Comparison of ENCODE assay signal across 8 mouse cellular contexts in genomic region chr6:99521641-99522358, GRCm38 (mm10). TPM values are rescaled to one million over a fixed set of nuclear protein-coding genes. Genes with fewer than 3 reads are reported as not detected.
A peak's percentile ranks its signal among the peaks of the same experiment; 100 is the strongest.
DNase-seq lines count a peak whose midpoint lies in the region; ATAC-seq and TF ChIP-seq lines count a peak whose summit lies in the region.

No protein-coding gene starts in this region.

- peak overlapping the region; percentile 98 for H3K4me3 ChIP-seq in cerebellum, adult 2 months (replicated peaks; ENCODE audit: insufficient read depth, low read depth, low read length)
- peak overlapping the region; percentile 64 for H3K4me3 ChIP-seq in forebrain, embryonic 16.5 days (replicated peaks; ENCODE audit: low read length)

- no peak for TF ChIP-seq CTCF in cerebellum, adult 2 months (IDR thresholded peaks at IDR 0.05; ENCODE audit: borderline replicate concordance, insufficient read depth, low read depth, low read length)

- peak; percentile 54 for DNase-seq in MN1 (ENCODE audit: low spot score)
- DNase-seq in cerebellum, adult 2 months: peak; percentile 50 to 67
- DNase-seq in heart, postnatal 4 days: peak; percentile 56
- peak; percentile 40 to 55 for DNase-seq in layer of hippocampus, postnatal 10 days (ENCODE audit: low spot score in 2 of 2)
- DNase-seq in lung, postnatal 14 days: peak; percentile 48
- DNase-seq in ovary, postnatal 10 days (ENCODE audit: low spot score): peak; percentile 41
- DNase-seq in thymus, postnatal 10 days (ENCODE audit: low spot score in 2 of 2): peak; percentile 36 to 46

- H3K4me2 ChIP-seq in forebrain, embryonic 16.5 days (ENCODE audit: low read length): peak overlapping the region; percentile 99

- peak; percentile 21 for ATAC-seq in forebrain, embryonic 16.5 days

- WGBS in cerebellum, adult 2 months: under 1% methylated on average over 64 of the region's 64 CpGs
- WGBS in forebrain, embryonic 16.5 days: 0% methylated on average over 64 of the region's 64 CpGs

- H3K27ac ChIP-seq in cerebellum, adult 2 months (ENCODE audit: insufficient read depth, low read length): peak overlapping the region; percentile 56; the same call in 1 of the 2 replicates
- peak overlapping the region; percentile 98 for H3K27ac ChIP-seq in forebrain, embryonic 16.5 days (ENCODE audit: low read length)

- no peaks in the 10 kb centered on the region for H3K4me1 ChIP-seq in cerebellum, adult 2 months (ENCODE audit: control insufficient read depth, insufficient read depth, low read length)
- H3K4me1 ChIP-seq in forebrain, embryonic 16.5 days (replicated peaks; ENCODE audit: control insufficient read depth, insufficient read depth, low read length): peaks cover 17% of the 10 kb centered on the region

- peak overlapping the region; percentile 91 for H3K9ac ChIP-seq in forebrain, embryonic 16.5 days (replicated peaks; ENCODE audit: low read depth, low read length)

- no peaks in the 10 kb centered on the region for H3K9me3 ChIP-seq in forebrain, embryonic 16.5 days (ENCODE audit: control insufficient read depth, low read length)

- TF ChIP-seq POLR2A in cerebellum, adult 2 months (IDR thresholded peaks at IDR 0.05; ENCODE audit: borderline replicate concordance, insufficient read depth, low read length): no peak

- no peaks in the 10 kb centered on the region for H3K27me3 ChIP-seq in cerebellum, adult 2 months (ENCODE audit: control insufficient read depth, insufficient read depth, low read length)
- no peaks in the 10 kb centered on the region for H3K27me3 ChIP-seq in forebrain, embryonic 16.5 days (replicated peaks; ENCODE audit: control insufficient read depth, insufficient read depth, low read length)

- no peaks in the 10 kb centered on the region for H3K36me3 ChIP-seq in forebrain, embryonic 16.5 days (ENCODE audit: control insufficient read depth, insufficient read depth)

RNA-seq across cellular contexts. Expression of gene Foxp1, which starts 0.7 kb away (rescaled TPM):
- 21.0 and 22.0 TPM in 2 replicates for polyA plus RNA-seq in cerebellum, adult 2 months (2012; rRNA removed)
- 115 and 123 TPM in 2 replicates for polyA plus RNA-seq in forebrain, embryonic 16.5 days (2015; fragmentation: Nextera tagmentation; extraction: Ambion mirVana)
- total RNA-seq in heart, postnatal 4 days (2021): 10 to 100 TPM; 66.1 to 67.0 TPM
- 100 to 1,000 TPM; 139 to 149 TPM for total RNA-seq in layer of hippocampus, postnatal 10 days (2021)

Comparison
In these comparisons a context has a peak if more than half of its experiments do, and no peak if none do; other contexts are left out.
1. Peak in every context shown above with its lines: DNase-seq, ATAC-seq, H3K4me3 ChIP-seq and H3K27ac ChIP-seq.